Mouse (Mus musculus) neutrophil, adult 5-6 weeks (primary cell): ENCODE results near the gene Mei4. TPM values are rescaled to one million over a fixed set of nuclear protein-coding genes. Genes with fewer than 3 reads are reported as not detected.

Experiments
- ATAC-seq: fragments of 151-379, 151-347 bp; 2 replicates; pipeline ENCODE4 v1.8.0; 2017; ENCODE audit warnings: mild to moderate bottlenecking, moderate TSS enrichment; ENCODE audit not compliant: insufficient number of reproducible peaks, poor library complexity, low FRiP score, severe bottlenecking; ENCODE audit errors: extremely low read depth
- total RNA-seq: library from RNA; stranded (forward); fragments of 200-1000 nt; gene quantifications from 2 replicates; pipeline ENCODE4 v1.2.3, GENCODE M21; 2017

Gene Mei4
- 0.49 and 1.0 TPM in 2 replicates for total RNA-seq

- ATAC-seq, result peak; percentile 50
Observed at GRCm38 (mm10) chr9:81863181-81863887, at the start of gene Mei4. Gene Mei4 (plus strand): TSS chr9:81863670.

- no peak for ATAC-seq
Observed at GRCm38 (mm10) chr9:81819715-81820373, 43.6 kb upstream of the Mei4 start.

GRCm38 (mm10) chr9:81827560-81827959 is 35.9 kb upstream of the Mei4 start:
- ATAC-seq, result no peak

- no peak for ATAC-seq
Observed at GRCm38 (mm10) chr9:81834056-81834455, 29.4 kb upstream of the Mei4 start.

GRCm38 (mm10) chr9:81858861-81859260 is 4.6 kb upstream of the Mei4 start:
- ATAC-seq, result no peak

- ATAC-seq, result peak; percentile 47; the same call in 1 of the 2 replicates
Observed at GRCm38 (mm10) chr9:81863888-81864234, 391 bp downstream of the Mei4 start.

GRCm38 (mm10) chr9:81866032-81866431 is 2.6 kb downstream of the Mei4 start:
- no peak for ATAC-seq

- no peak for ATAC-seq
Observed at GRCm38 (mm10) chr9:81921456-81921855, 58.0 kb downstream of the Mei4 start.

- ATAC-seq, result no peak
Observed at GRCm38 (mm10) chr9:81924744-81925143, 61.3 kb downstream of the Mei4 start.

GRCm38 (mm10) chr9:81940533-81940932 is 77.1 kb downstream of the Mei4 start:
- no peak for ATAC-seq

- ATAC-seq, result no peak
Observed at GRCm38 (mm10) chr9:81945624-81946023, 82.2 kb downstream of the Mei4 start.

GRCm38 (mm10) chr9:81956858-81957257 is 93.4 kb downstream of the Mei4 start:
- ATAC-seq, result no peak

GRCm38 (mm10) chr9:81957842-81958241 is 94.4 kb downstream of the Mei4 start:
- ATAC-seq, result no peak

- ATAC-seq, result no peak
Observed at GRCm38 (mm10) chr9:81966765-81967164, 103.3 kb downstream of the Mei4 start.

GRCm38 (mm10) chr9:81968935-81969334 is 105.5 kb downstream of the Mei4 start:
- no peak for ATAC-seq

- no peak for ATAC-seq
Observed at GRCm38 (mm10) chr9:81982461-81982860, 119.0 kb downstream of the Mei4 start.

- ATAC-seq, result no peak
Observed at GRCm38 (mm10) chr9:82012991-82013390, 149.5 kb downstream of the Mei4 start.

- ATAC-seq, result no peak
Observed at GRCm38 (mm10) chr9:82042515-82043056, 179.1 kb downstream of the Mei4 start.

- no peak for ATAC-seq
Observed at GRCm38 (mm10) chr9:82044517-82044916, 181.0 kb downstream of the Mei4 start.

GRCm38 (mm10) chr9:82073832-82074231 is 210.4 kb downstream of the Mei4 start:
- ATAC-seq, result no peak
